In genomic region chr2:52859466-52859840, GRCm38 (mm10) we compare ENCODE assay signal across 9 mouse cellular contexts. TPM values are rescaled to one million over a fixed set of nuclear protein-coding genes. Genes with fewer than 3 reads are reported as not detected.
A peak's percentile ranks its signal among the peaks of the same experiment; 100 is the strongest.
DNase-seq lines count a peak whose midpoint lies in the region; ATAC-seq and TF ChIP-seq lines count a peak whose summit lies in the region.
"Had no signal": no experiment of that assay in that cellular context is flagged by ENCODE, and none has a peak within 500 bp of the region (broad histone marks: within the 10 kb centered on the region; RNA-seq: fewer than 3 reads in every experiment).

No protein-coding gene starts in this region.

- no peak for TF ChIP-seq POLR2A in lung, adult 2 months (IDR thresholded peaks at IDR 0.05; ENCODE audit: borderline replicate concordance, extremely low read depth, low read depth, low read length)

- H3K4me2 ChIP-seq in forebrain, embryonic 12.5 days: peak overlapping the region; percentile 89
- H3K4me2 ChIP-seq in kidney, embryonic 16.5 days (replicated peaks; ENCODE audit: low read depth, low read length): peak overlapping the region; percentile 70
- H3K4me2 ChIP-seq in midbrain, postnatal 0 days (ENCODE audit: low read depth, low read length, poor library complexity, severe bottlenecking): peak overlapping the region; percentile 91

- WGBS in lung, adult 2 months: 51% methylated on average over 7 of the region's 7 CpGs
- WGBS in forebrain, embryonic 12.5 days: 4% methylated on average over 7 of the region's 7 CpGs
- WGBS in kidney, embryonic 16.5 days: 5% methylated on average over 7 of the region's 7 CpGs
- WGBS in midbrain, postnatal 0 days: 1% methylated on average over 7 of the region's 7 CpGs

- DNase-seq in lung, adult 2 months: no peak
- DNase-seq in lung, postnatal 14 days: no peak
- DNase-seq in midbrain, postnatal 0 days (ENCODE audit: low spot score): peak; percentile 6
- no peak for DNase-seq in right cerebral cortex, postnatal 36 days (ENCODE audit: low spot score in 2 of 2)
- no peak for DNase-seq in cerebellum, adult 11 months

- H3K4me3 ChIP-seq in lung, adult 2 months (replicated peaks; ENCODE audit: extremely low read depth, low read depth, low read length): peak overlapping the region; percentile 73
- peak overlapping the region; percentile 78 for H3K4me3 ChIP-seq in forebrain, embryonic 12.5 days (replicated peaks)
- peak overlapping the region; percentile 91 for H3K4me3 ChIP-seq in kidney, embryonic 16.5 days (ENCODE audit: low read length)
- peak overlapping the region; percentile 87 for H3K4me3 ChIP-seq in midbrain, postnatal 0 days (ENCODE audit: low read depth, low read length)

- peak overlapping the region; percentile 94 for H3K9ac ChIP-seq in forebrain, embryonic 12.5 days
- H3K9ac ChIP-seq in kidney, embryonic 16.5 days (replicated peaks; ENCODE audit: low read length): peak overlapping the region; percentile 88
- H3K9ac ChIP-seq in midbrain, postnatal 0 days (replicated peaks; ENCODE audit: low read length, poor library complexity, severe bottlenecking): peak overlapping the region; percentile 24

- no peak for TF ChIP-seq CTCF in lung, adult 2 months (IDR thresholded peaks at IDR 0.05; ENCODE audit: insufficient read depth, low read length)
- no peak for TF ChIP-seq CTCF in midbrain, postnatal 0 days (IDR thresholded peaks at IDR 0.05)

- peak overlapping the region; percentile 89; the same call in 1 of the 2 replicates for H3K27ac ChIP-seq in forebrain, embryonic 12.5 days
- H3K27ac ChIP-seq in kidney, embryonic 16.5 days (ENCODE audit: low read length): peak overlapping the region; percentile 78
- H3K27ac ChIP-seq in midbrain, postnatal 0 days (ENCODE audit: low read depth, low read length): no peak overlapping the region

- peaks cover 2% of the 10 kb centered on the region; the same call in 1 of the 2 replicates for H3K4me1 ChIP-seq in lung, adult 2 months (ENCODE audit: control insufficient read depth, insufficient read depth, low read length)
- H3K4me1 ChIP-seq in forebrain, embryonic 12.5 days: peaks cover 36% of the 10 kb centered on the region
- H3K4me1 ChIP-seq in kidney, embryonic 16.5 days (ENCODE audit: insufficient read depth, low read length): peaks cover 30% of the 10 kb centered on the region
- peaks cover 3% of the 10 kb centered on the region; the same call in 1 of the 2 replicates for H3K4me1 ChIP-seq in midbrain, postnatal 0 days (ENCODE audit: insufficient read depth, low read length)

- H3K36me3 ChIP-seq in forebrain, embryonic 12.5 days (replicated peaks): no peaks in the 10 kb centered on the region
- no peaks in the 10 kb centered on the region for H3K36me3 ChIP-seq in kidney, embryonic 16.5 days (ENCODE audit: insufficient read depth, low read length)
- no peaks in the 10 kb centered on the region for H3K36me3 ChIP-seq in midbrain, postnatal 0 days (ENCODE audit: insufficient read depth, low read length)

- H3K27me3 ChIP-seq in forebrain, embryonic 12.5 days: no peaks in the 10 kb centered on the region
- no peaks in the 10 kb centered on the region for H3K27me3 ChIP-seq in kidney, embryonic 16.5 days (ENCODE audit: insufficient read depth, low read length)
- H3K27me3 ChIP-seq in midbrain, postnatal 0 days (ENCODE audit: insufficient read depth, low read length): no peaks in the 10 kb centered on the region

- ATAC-seq in forebrain, embryonic 12.5 days (ENCODE audit: low FRiP score): no peak
- ATAC-seq in kidney, embryonic 16.5 days (ENCODE audit: low FRiP score, low TSS enrichment): no peak
- no peak for ATAC-seq in midbrain, postnatal 0 days (ENCODE audit: low FRiP score)
- no peak for ATAC-seq in monocyte, adult 5-6 weeks (replicated peaks; ENCODE audit: insufficient number of reproducible peaks, low FRiP score, low TSS enrichment, poor library complexity, severe bottlenecking)

- H3K9me3 ChIP-seq in forebrain, embryonic 12.5 days: no peaks in the 10 kb centered on the region
- no peaks in the 10 kb centered on the region for H3K9me3 ChIP-seq in kidney, embryonic 16.5 days (ENCODE audit: low read length)
- no peaks in the 10 kb centered on the region for H3K9me3 ChIP-seq in midbrain, postnatal 0 days (ENCODE audit: low read length)
- H3K9me3 ChIP-seq: megakaryocyte, embryonic 14.5 days had no signal

RNA-seq across cellular contexts. Expression of gene Fmnl2, which starts 1.8 kb away (rescaled TPM):
- 3.9 and 4.8 TPM in 2 replicates for polyA plus RNA-seq in lung, adult 2 months (2012; rRNA removed)
- polyA plus RNA-seq in forebrain, embryonic 12.5 days (2016; fragmentation: Nextera tagmentation; extraction: Ambion mirVana): 13.9 and 14.6 TPM in 2 replicates
- 5.7 and 6.4 TPM in 2 replicates for polyA plus RNA-seq in kidney, embryonic 16.5 days (2015; fragmentation: Nextera tagmentation; extraction: Ambion mirVana)
- total RNA-seq in midbrain, postnatal 0 days (2014; rRNA removed): 27.0 and 32.7 TPM in 2 replicates
- polyA plus RNA-seq in midbrain, postnatal 0 days (2015; fragmentation: Nextera tagmentation; extraction: Ambion mirVana): 6.9 and 8.4 TPM in 2 replicates
- total RNA-seq in monocyte, adult 5-6 weeks (2017): 0.75 to 1.8 TPM (median 1.4 TPM) in 3 replicates

Comparison
In these comparisons a context has a peak if more than half of its experiments do, and no peak if none do; other contexts are left out.
1. H3K9ac ChIP-seq: peak in every context shown above with its lines; median percentile 94 in forebrain, embryonic 12.5 days; 88 in kidney, embryonic 16.5 days; 24 in midbrain, postnatal 0 days.